Mouse (Mus musculus) CH12.LX (cell line): ENCODE results near the gene Myh3. TPM values are rescaled to one million over a fixed set of nuclear protein-coding genes. Genes with fewer than 3 reads are reported as not detected.

Source experiments
- DNase-seq: peaks from one replicate; pipeline ENCODE4 v3.0.0-alpha.2; 2013; ENCODE audit errors: extremely low read depth
- H3K27ac ChIP-seq: 2 replicates; pipeline ENCODE4 v1.5.1; 2012; ENCODE audit warnings: low read depth, mild to moderate bottlenecking, control low read depth, moderate library complexity; ENCODE audit not compliant: insufficient read depth
- H3K27me3 ChIP-seq: replicated peaks from 2 replicates; pipeline ENCODE3; 2012; ENCODE audit warnings: inconsistent platforms
- H3K36me3 ChIP-seq, 2 experiments: replicated peaks in 1 of 2; 2 replicates each; pipeline versions ENCODE3 to v1.6.1; 2012; ENCODE audit warnings: inconsistent platforms in 1 of 2, low read length in 1 of 2, mild to moderate bottlenecking in 1 of 2, mixed read lengths in 1 of 2, moderate library complexity in 1 of 2; ENCODE audit not compliant: control insufficient read depth in 1 of 2, insufficient read depth in 1 of 2
- H3K4me1 ChIP-seq, 2 experiments: 2 replicates each; pipeline ENCODE4 v1.6.1; 2012; ENCODE audit warnings: inconsistent platforms in 1 of 2, moderate library complexity in 1 of 2; ENCODE audit not compliant: insufficient read depth in 2 of 2, control insufficient read depth in 1 of 2
- H3K4me2 ChIP-seq: 2 replicates; pipeline ENCODE4 v1.6.1; 2012; ENCODE audit warnings: low read depth, mild to moderate bottlenecking, control low read depth; ENCODE audit not compliant: poor library complexity, insufficient read depth, severe bottlenecking
- H3K4me3 ChIP-seq, 3 experiments: fragments of 150-350 bp in 1 of 3; sonication (generic) in 1 of 3; replicated peaks in 1 of 3; 2 replicates each; pipeline versions ENCODE3 to v1.5.1; 2011 to 2012; ENCODE audit warnings: low read depth in 2 of 3, low read length in 2 of 3, mild to moderate bottlenecking in 2 of 3, moderate library complexity in 2 of 3, control low read depth in 1 of 3, improper control_type of control experiment in 1 of 3, inconsistent platforms in 1 of 3, mixed read lengths in 1 of 3; ENCODE audit not compliant: poor library complexity in 1 of 3
- H3K79me2 ChIP-seq: replicated peaks from 2 replicates; pipeline ENCODE4 v1.6.1; 2012; ENCODE audit warnings: mild to moderate bottlenecking, moderate library complexity; ENCODE audit not compliant: control insufficient read depth, poor library complexity, insufficient read depth, severe bottlenecking; ENCODE audit errors: extremely low read depth
- H3K9ac ChIP-seq: 2 replicates; pipeline ENCODE4 v1.6.1; 2012; ENCODE audit warnings: low read depth, mild to moderate bottlenecking, control low read depth, moderate library complexity; ENCODE audit not compliant: insufficient read depth
- H3K9me3 ChIP-seq: replicated peaks from 2 replicates; pipeline ENCODE3; 2012; ENCODE audit warnings: low read length, inconsistent platforms, mixed read lengths
- E2F4 ChIP-seq: IDR thresholded peaks from 2 replicates; pipeline ENCODE4 v1.6.1; 2011; ENCODE audit warnings: low read depth, low read length, improper control_type of control experiment; ENCODE audit not compliant: insufficient replicate concordance
- ELF1 ChIP-seq: IDR thresholded peaks from 2 replicates; pipeline ENCODE4 v1.6.1; 2014; ENCODE audit warnings: low read depth, mild to moderate bottlenecking, inconsistent platforms, low read length, improper control_type of control experiment
- EP300 ChIP-seq: IDR thresholded peaks from 2 replicates; pipeline ENCODE4 v1.6.1; 2011; ENCODE audit warnings: low read length, improper control_type of control experiment
- HCFC1 ChIP-seq: IDR thresholded peaks from 2 replicates; pipeline ENCODE4 v1.6.1; 2012; ENCODE audit warnings: low read depth, mild to moderate bottlenecking, inconsistent platforms, low read length, improper control_type of control experiment
- IRF4 ChIP-seq: IDR thresholded peaks from 2 replicates; pipeline ENCODE4 v1.6.1; 2014; ENCODE audit warnings: low read depth, mild to moderate bottlenecking, inconsistent platforms, low read length, improper control_type of control experiment
- JUN ChIP-seq: IDR thresholded peaks from 2 replicates; pipeline ENCODE4 v1.6.1; 2011; ENCODE audit warnings: low read depth, mild to moderate bottlenecking, low read length, improper control_type of control experiment, moderate library complexity; ENCODE audit not compliant: insufficient read depth
- JUND ChIP-seq: conservative IDR thresholded peaks from 2 replicates; pipeline ENCODE4 v1.6.1; 2011; ENCODE audit warnings: low read depth, low read length, improper control_type of control experiment
- MAX ChIP-seq: IDR thresholded peaks from 2 replicates; pipeline ENCODE4 v1.6.1; 2011; ENCODE audit warnings: low read length, improper control_type of control experiment
- MEF2A ChIP-seq: IDR thresholded peaks from 2 replicates; pipeline ENCODE4 v1.6.1; 2014; ENCODE audit warnings: low read depth, mild to moderate bottlenecking, inconsistent platforms, low read length, improper control_type of control experiment, borderline replicate concordance
- NRF1 ChIP-seq: IDR thresholded peaks from 2 replicates; pipeline ENCODE4 v1.6.1; 2014; ENCODE audit warnings: low read depth, mild to moderate bottlenecking, inconsistent platforms, low read length, improper control_type of control experiment, moderate library complexity
- POLR2A ChIP-seq: IDR thresholded peaks from 2 replicates; pipeline ENCODE4 v1.6.1; 2011; ENCODE audit warnings: low read depth, mild to moderate bottlenecking, improper control_type of control experiment, low read length
- POLR2AphosphoS2 ChIP-seq: IDR thresholded peaks from 2 replicates; pipeline ENCODE4 v1.6.1; 2011; ENCODE audit warnings: low read depth, low read length, improper control_type of control experiment
- SIN3A ChIP-seq: IDR thresholded peaks from 2 replicates; pipeline ENCODE4 v1.6.1; 2012; ENCODE audit warnings: low read length, improper control_type of control experiment, inconsistent platforms
- TBP ChIP-seq: conservative IDR thresholded peaks from 2 replicates; pipeline ENCODE4 v1.6.1; 2011; ENCODE audit warnings: low read depth, low read length, improper control_type of control experiment
- TCF12 ChIP-seq: IDR thresholded peaks from 2 replicates; pipeline ENCODE4 v1.6.1; 2014; ENCODE audit warnings: low read depth, mild to moderate bottlenecking, inconsistent platforms, low read length, improper control_type of control experiment
- USF2 ChIP-seq: conservative IDR thresholded peaks from 2 replicates; pipeline ENCODE4 v1.6.1; 2011; ENCODE audit warnings: low read depth, low read length, improper control_type of control experiment
- ZNF384 ChIP-seq: IDR thresholded peaks from 2 replicates; pipeline ENCODE4 v1.6.1; 2012; ENCODE audit warnings: low read depth, low read length, improper control_type of control experiment, inconsistent platforms
- dilution Hi-C: fragments of 300-500 bp; cut with MboI; formaldehyde crosslinking; loops from 2 replicates; pipeline ENCODE4 v1.14.3; 2020; ENCODE audit warnings: low sequenced_read_pairs; ENCODE audit not compliant: extremely low pct_unique_long_range_greater_than_20kb, extremely low pct_ligation_motif_present
- in situ Hi-C: fragments of 300-500 bp; cut with MboI; formaldehyde crosslinking; loops from 3 replicates; pipeline ENCODE4 v1.14.3; 2019; ENCODE audit warnings: low sequenced_read_pairs, low pct_ligation_motif_present, low pct_unique_long_range_greater_than_20kb, mixed read lengths
- polyA plus RNA-seq: library from polyadenylated mRNA; unstranded; fragments of >175 nt; gene quantifications from 2 replicates; pipeline ENCODE4 v1.2.1, GENCODE M21; 2012; ENCODE audit warnings: low read depth; ENCODE audit not compliant: insufficient read length
- total RNA-seq, 2 experiments: library from RNA; depleted of rRNA; stranded (reverse); fragments of 300-350 nt in 1 of 2; fragments of >200 nt in 1 of 2; gene quantifications; 2 replicates each; pipeline ENCODE4 v1.2.3; 2012 to 2014

Myh3 gene
- total and polyA plus RNA-seq, 3 experiments = 0.12 to 0.64 (median 0.26) TPM

DNA sequence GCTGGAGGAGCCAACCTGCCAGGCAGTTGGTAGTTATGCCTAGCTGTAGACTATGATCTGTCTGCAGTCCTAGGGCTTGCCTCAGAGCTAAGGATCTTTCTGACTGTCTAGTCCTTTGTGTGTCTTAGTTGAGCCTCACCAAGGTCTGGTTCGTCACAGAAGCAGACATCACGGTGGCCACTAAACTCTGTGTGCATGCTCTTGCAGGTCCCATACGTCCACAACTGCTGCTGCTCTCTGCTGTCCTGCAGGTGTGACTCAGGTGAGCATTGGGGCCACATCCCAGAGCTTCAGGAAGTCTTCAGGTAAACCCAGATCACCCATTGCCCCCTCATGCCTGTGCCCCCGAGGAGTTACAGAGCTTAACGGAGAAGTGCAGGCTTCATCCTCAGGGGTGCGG, 788 bp downstream of the Myh3 start:
- H3K9me3 ChIP-seq = no peaks in the 10 kb centered on the region
- H3K4me1 ChIP-seq = peaks cover 11 to 27% of the 10 kb centered on the region in 2 experiments
- DNase-seq = no peak
- H3K4me3 ChIP-seq = no peak overlapping the region
- H3K4me2 ChIP-seq = no peak overlapping the region
- TF ChIP-seq TCF12 (no peak), USF2 (no peak), MEF2A (no peak), EP300 (no peak), NRF1 (no peak), POLR2A (no peak), JUN (no peak), E2F4 (no peak)
- TF ChIP-seq, all 38 proteins: peak for 0
- Histone ChIP-seq H3K27ac (no peak overlapping the region), H3K79me2 (no peaks in the 10 kb centered on the region), H3K36me3 (no peaks in the 10 kb centered on the region), H3K9ac (no peak overlapping the region), H3K27me3 (peaks cover 45% of the 10 kb centered on the region)
- in situ Hi-C loops (loop anchor here (5.0 kb wide), 1 partner anchor 172 kb away; no protein-coding TSS in a partner anchor), dilution Hi-C loops (no loop called here)

DNA sequence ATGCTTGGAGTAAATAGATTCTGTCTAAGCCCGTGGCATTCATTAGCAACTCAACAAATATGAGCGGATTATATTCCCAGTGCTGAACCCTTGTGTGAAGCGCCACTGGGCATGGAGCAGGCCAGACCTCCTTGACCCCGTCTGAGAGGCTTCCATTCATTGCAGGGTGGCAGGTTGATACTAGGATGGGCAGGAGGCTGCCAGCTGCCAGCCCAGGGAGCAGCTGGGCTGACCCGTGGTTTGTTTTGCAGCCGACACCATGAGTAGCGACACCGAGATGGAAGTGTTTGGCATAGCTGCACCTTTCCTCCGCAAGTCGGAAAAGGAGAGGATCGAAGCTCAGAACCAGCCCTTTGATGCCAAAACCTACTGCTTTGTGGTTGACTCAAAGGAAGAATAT, 1.6 kb downstream of the Myh3 start:
- no peak for DNase-seq
- no peak overlapping the region for H3K27ac ChIP-seq
- no peak overlapping the region for H3K9ac ChIP-seq
- dilution Hi-C loops = no loop called here
- no peak overlapping the region for H3K4me3 ChIP-seq
- H3K4me2 ChIP-seq = no peak overlapping the region
- no peaks in the 10 kb centered on the region for H3K36me3 ChIP-seq
- H3K9me3 ChIP-seq = no peaks in the 10 kb centered on the region
- no peaks in the 10 kb centered on the region for H3K79me2 ChIP-seq
- peaks cover 53% of the 10 kb centered on the region for H3K27me3 ChIP-seq
- peaks cover 10 to 27% of the 10 kb centered on the region in 2 experiments for H3K4me1 ChIP-seq
- in situ Hi-C loops = loop anchor here (5.0 kb wide), 2 partner anchors 52 to 172 kb away; partner anchors contain the start of gene Tmem220
- TF ChIP-seq JUND (no peak), ELF1 (no peak), HCFC1 (no peak), MAX (no peak), SIN3A (no peak), TBP (no peak), IRF4 (no peak), ZNF384 (no peak), POLR2AphosphoS2 (no peak)
